Mouse (Mus musculus): ENCODE measurements around the gene Lrg1. TPM values are rescaled to one million over a fixed set of nuclear protein-coding genes. Genes with fewer than 3 reads are reported as not detected.

Lrg1 gene
- 0.16 TPM in 1 of 2 replicates, not detected in the other for polyA plus RNA-seq (2014; fragmentation: Nextera tagmentation; extraction: Ambion mirVana)

GRCm38 (mm10) chr17:56121826-56122225 lies at the start of gene Lrg1:
Gene Lrg1, minus strand, starts transcription at chr17:56122001.
- H3K9ac ChIP-seq (ENCODE audit: low read length), result no peak within 1 kb of the TSS
- no peak for ATAC-seq (replicated peaks; ENCODE audit: low FRiP score, low TSS enrichment, low read depth)
- peaks cover 11% of the 10 kb centered on the region for H3K9me3 ChIP-seq (ENCODE audit: control insufficient read depth, low read length)
- H3K36me3 ChIP-seq (ENCODE audit: control insufficient read depth, insufficient read depth, low read length), result no peaks in the 10 kb centered on the region
- no peak within 1 kb of the TSS for H3K4me3 ChIP-seq (ENCODE audit: low read depth, low read length)
- peaks cover 61% of the 10 kb centered on the region for H3K27me3 ChIP-seq (replicated peaks; ENCODE audit: control insufficient read depth, insufficient read depth, low read length)
- 59% methylated on average over 2 of the region's 2 CpGs for WGBS
- no peak within 1 kb of the TSS for H3K27ac ChIP-seq (ENCODE audit: low read depth)
- H3K4me1 ChIP-seq (replicated peaks; ENCODE audit: control insufficient read depth, insufficient read depth, low read length), result no peaks in the 10 kb centered on the region; the same call in none of the 2 replicates
- DNase-seq (ENCODE audit: low spot score), result no peak
- no peak within 1 kb of the TSS for H3K4me2 ChIP-seq (ENCODE audit: low read length)

- ATAC-seq (replicated peaks; ENCODE audit: low FRiP score, low TSS enrichment, low read depth) (no peak), DNase-seq (ENCODE audit: low spot score) (no peak)
- Histone ChIP-seq H3K9me3 (ENCODE audit: control insufficient read depth, low read length) (no peaks in the 10 kb centered on the region), H3K4me3 (ENCODE audit: low read depth, low read length) (no peak overlapping the region), H3K27ac (ENCODE audit: low read depth) (no peak overlapping the region), H3K4me1 (replicated peaks; ENCODE audit: control insufficient read depth, insufficient read depth, low read length) (no peaks in the 10 kb centered on the region; the same call in 1 of the 2 replicates), H3K9ac (ENCODE audit: low read length) (no peak overlapping the region), H3K27me3 (replicated peaks; ENCODE audit: control insufficient read depth, insufficient read depth, low read length) (no peaks in the 10 kb centered on the region), H3K4me2 (ENCODE audit: low read length) (no peak overlapping the region), H3K36me3 (ENCODE audit: control insufficient read depth, insufficient read depth, low read length) (peaks cover 16% of the 10 kb centered on the region)
- 76% methylated on average over 9 of the region's 9 CpGs for WGBS
These were observed 49.7 kb upstream of the Lrg1 start for GRCm38 (mm10) chr17:56171456-56171855.

GRCm38 (mm10) chr17:56170636-56171035 lies 48.8 kb upstream of the Lrg1 start:
- 69% methylated on average over 10 of the region's 10 CpGs for WGBS
- H3K36me3 ChIP-seq (ENCODE audit: control insufficient read depth, insufficient read depth, low read length), result peaks cover 8% of the 10 kb centered on the region; the same call in 1 of the 2 replicates
- H3K4me2 ChIP-seq (ENCODE audit: low read length), result no peak overlapping the region
- H3K9me3 ChIP-seq (ENCODE audit: control insufficient read depth, low read length), result no peaks in the 10 kb centered on the region
- ATAC-seq (replicated peaks; ENCODE audit: low FRiP score, low TSS enrichment, low read depth) (no peak), DNase-seq (ENCODE audit: low spot score) (no peak)
- no peaks in the 10 kb centered on the region for H3K27me3 ChIP-seq (replicated peaks; ENCODE audit: control insufficient read depth, insufficient read depth, low read length)
- no peak overlapping the region for H3K4me3 ChIP-seq (ENCODE audit: low read depth, low read length)
- peaks cover under 1% of the 10 kb centered on the region; the same call in 1 of the 2 replicates for H3K4me1 ChIP-seq (replicated peaks; ENCODE audit: control insufficient read depth, insufficient read depth, low read length)
- no peak overlapping the region for H3K9ac ChIP-seq (ENCODE audit: low read length)
- peak overlapping the region; percentile 3; the same call in 1 of the 2 replicates for H3K27ac ChIP-seq (ENCODE audit: low read depth)

GRCm38 (mm10) chr17:56169830-56170229 lies 48.0 kb upstream of the Lrg1 start:
- 61% methylated on average over 6 of the region's 6 CpGs for WGBS
- Histone ChIP-seq H3K4me1 (replicated peaks; ENCODE audit: control insufficient read depth, insufficient read depth, low read length) (peaks cover 3% of the 10 kb centered on the region; the same call in 1 of the 2 replicates), H3K9ac (ENCODE audit: low read length) (no peak overlapping the region), H3K9me3 (ENCODE audit: control insufficient read depth, low read length) (no peaks in the 10 kb centered on the region), H3K27ac (ENCODE audit: low read depth) (peak overlapping the region; percentile 3; the same call in 1 of the 2 replicates), H3K4me3 (ENCODE audit: low read depth, low read length) (no peak overlapping the region), H3K36me3 (ENCODE audit: control insufficient read depth, insufficient read depth, low read length) (peaks cover 2% of the 10 kb centered on the region; the same call in 1 of the 2 replicates), H3K4me2 (ENCODE audit: low read length) (no peak overlapping the region), H3K27me3 (replicated peaks; ENCODE audit: control insufficient read depth, insufficient read depth, low read length) (no peaks in the 10 kb centered on the region)
- DNase-seq (ENCODE audit: low spot score), result no peak
- no peak for ATAC-seq (replicated peaks; ENCODE audit: low FRiP score, low TSS enrichment, low read depth)

GRCm38 (mm10) chr17:56165671-56166070 lies 43.9 kb upstream of the Lrg1 start:
- WGBS, result 60% methylated on average over 11 of the region's 11 CpGs
- no peak overlapping the region for H3K4me2 ChIP-seq (ENCODE audit: low read length)
- ATAC-seq (replicated peaks; ENCODE audit: low FRiP score, low TSS enrichment, low read depth), result no peak

GRCm38 (mm10) chr17:56164510-56164909 lies 42.7 kb upstream of the Lrg1 start:
- no peak overlapping the region for H3K27ac ChIP-seq (ENCODE audit: low read depth)
- no peak overlapping the region for H3K9ac ChIP-seq (ENCODE audit: low read length)
- 0 out of 2 replicates have a peak overlapping the region, but pooled peaks have one; percentile 69 for H3K4me2 ChIP-seq (ENCODE audit: low read length)
- H3K27me3 ChIP-seq (replicated peaks; ENCODE audit: control insufficient read depth, insufficient read depth, low read length), result no peaks in the 10 kb centered on the region
- H3K9me3 ChIP-seq (ENCODE audit: control insufficient read depth, low read length), result no peaks in the 10 kb centered on the region
- H3K36me3 ChIP-seq (ENCODE audit: control insufficient read depth, insufficient read depth, low read length), result no peaks in the 10 kb centered on the region
- DNase-seq (ENCODE audit: low spot score) (no peak), ATAC-seq (replicated peaks; ENCODE audit: low FRiP score, low TSS enrichment, low read depth) (no peak)
- WGBS, result 78% methylated on average over 3 of the region's 3 CpGs
- H3K4me3 ChIP-seq (ENCODE audit: low read depth, low read length), result no peak overlapping the region
- H3K4me1 ChIP-seq (replicated peaks; ENCODE audit: control insufficient read depth, insufficient read depth, low read length), result peaks cover 13% of the 10 kb centered on the region

More at GRCm38 (mm10) chr17:56165671-56166070, 43.9 kb upstream of the Lrg1 start:
- Histone ChIP-seq H3K27ac (ENCODE audit: low read depth) (no peak overlapping the region), H3K9me3 (ENCODE audit: control insufficient read depth, low read length) (no peaks in the 10 kb centered on the region), H3K4me1 (replicated peaks; ENCODE audit: control insufficient read depth, insufficient read depth, low read length) (peaks cover 13% of the 10 kb centered on the region), H3K27me3 (replicated peaks; ENCODE audit: control insufficient read depth, insufficient read depth, low read length) (no peaks in the 10 kb centered on the region), H3K36me3 (ENCODE audit: control insufficient read depth, insufficient read depth, low read length) (no peaks in the 10 kb centered on the region), H3K4me3 (ENCODE audit: low read depth, low read length) (no peak overlapping the region), H3K9ac (ENCODE audit: low read length) (no peak overlapping the region)
- no peak for DNase-seq (ENCODE audit: low spot score)

GRCm38 (mm10) chr17:56163523-56164102 lies 41.8 kb upstream of the Lrg1 start:
- no peak for DNase-seq (ENCODE audit: low spot score)
- peak overlapping the region; percentile 46; the same call in 1 of the 2 replicates for H3K4me3 ChIP-seq (ENCODE audit: low read depth, low read length)
- WGBS, result 69% methylated on average over 6 of the region's 6 CpGs
- no peaks in the 10 kb centered on the region for H3K9me3 ChIP-seq (ENCODE audit: control insufficient read depth, low read length)
- no peaks in the 10 kb centered on the region for H3K27me3 ChIP-seq (replicated peaks; ENCODE audit: control insufficient read depth, insufficient read depth, low read length)
- no peak for ATAC-seq (replicated peaks; ENCODE audit: low FRiP score, low TSS enrichment, low read depth)
- peak overlapping the region; percentile 69 for H3K4me2 ChIP-seq (ENCODE audit: low read length)
- no peaks in the 10 kb centered on the region for H3K36me3 ChIP-seq (ENCODE audit: control insufficient read depth, insufficient read depth, low read length)
- H3K27ac ChIP-seq (ENCODE audit: low read depth), result no peak overlapping the region
- no peak overlapping the region for H3K9ac ChIP-seq (ENCODE audit: low read length)
- peaks cover 13% of the 10 kb centered on the region for H3K4me1 ChIP-seq (replicated peaks; ENCODE audit: control insufficient read depth, insufficient read depth, low read length)

GRCm38 (mm10) chr17:56162231-56162774 lies 40.5 kb upstream of the Lrg1 start, which contains the start of gene Tnfaip8l1:
Gene Tnfaip8l1, plus strand, starts transcription at chr17:56162477.
- Histone ChIP-seq H3K27ac (ENCODE audit: low read depth) (no peak within 1 kb of the TSS), H3K4me1 (replicated peaks; ENCODE audit: control insufficient read depth, insufficient read depth, low read length) (peaks cover 13% of the 10 kb centered on the region)
- peak; percentile 97 for ATAC-seq (replicated peaks; ENCODE audit: low FRiP score, low TSS enrichment, low read depth)

More at GRCm38 (mm10) chr17:56162231-56162774, 40.5 kb upstream of the Lrg1 start, which contains the start of gene Tnfaip8l1:
- Histone ChIP-seq H3K27me3 (replicated peaks; ENCODE audit: control insufficient read depth, insufficient read depth, low read length) (peaks cover 7% of the 10 kb centered on the region; the same call in 1 of the 2 replicates), H3K9ac (ENCODE audit: low read length) (peak within 1 kb of the TSS; percentile 42), H3K4me2 (ENCODE audit: low read length) (peak within 1 kb of the TSS; percentile 69), H3K4me3 (ENCODE audit: low read depth, low read length) (peak within 1 kb of the TSS; percentile 46), H3K9me3 (ENCODE audit: control insufficient read depth, low read length) (no peaks in the 10 kb centered on the region), H3K36me3 (ENCODE audit: control insufficient read depth, insufficient read depth, low read length) (no peaks in the 10 kb centered on the region)
- peak; percentile 94 for DNase-seq (ENCODE audit: low spot score)
- WGBS, result 1% methylated on average over 30 of the region's 30 CpGs
